Mouse (Mus musculus) megakaryocyte-erythroid progenitor cell, adult 5-6 weeks (primary cell): ENCODE results near the gene Ascc1. TPM values are rescaled to one million over a fixed set of nuclear protein-coding genes. Genes with fewer than 3 reads are reported as not detected.
A peak's percentile ranks its signal among the peaks of the same experiment; 100 is the strongest.
"Not testable (repeated sequence)": the region's sequence is repeated elsewhere in the genome, so short reads cannot be mapped to it uniquely, and the experiment has no call there.

ENCODE experiments used
- ATAC-seq: replicated peaks from 2 replicates; pipeline ENCODE4 v1.8.0; 2016; ENCODE audit warnings: mild to moderate bottlenecking, inconsistent platforms; ENCODE audit not compliant: severe bottlenecking, poor library complexity, low FRiP score, low TSS enrichment
- total RNA-seq, 2 experiments: library from RNA; stranded (forward) in 1 of 2; stranded (reverse) in 1 of 2; fragments of 200-1000, 215-1000 nt in 1 of 2; fragments of >200 nt in 1 of 2; fragmentation: Nextera tagmentation in 1 of 2; gene quantifications; 2 replicates each; pipeline ENCODE4 v1.2.3; 2014 to 2017

Ascc1 gene
- total RNA-seq, 2 experiments from 2014 or later, result 30.8 to 34.3 TPM

GRCm38 (mm10) chr10:59974191-59974664 is 28.4 kb upstream of the Ascc1 start:
- ATAC-seq, result no peak

GRCm38 (mm10) chr10:59974786-59975185 is 27.8 kb upstream of the Ascc1 start:
- ATAC-seq, result no peak

- no peak for ATAC-seq
Observed at GRCm38 (mm10) chr10:59977141-59977540, 25.5 kb upstream of the Ascc1 start.

GRCm38 (mm10) chr10:59977715-59978343 is 24.8 kb upstream of the Ascc1 start:
- no peak for ATAC-seq

- ATAC-seq, result no peak
Observed at GRCm38 (mm10) chr10:59978401-59978800, 24.2 kb upstream of the Ascc1 start.

GRCm38 (mm10) chr10:59978873-59979743 is 23.5 kb upstream of the Ascc1 start:
- ATAC-seq, result peak; percentile 68

GRCm38 (mm10) chr10:59980815-59981244 is 21.8 kb upstream of the Ascc1 start:
- ATAC-seq, result no peak

- no peak for ATAC-seq
Observed at GRCm38 (mm10) chr10:59981336-59981735, 21.3 kb upstream of the Ascc1 start.

- no peak for ATAC-seq
Observed at GRCm38 (mm10) chr10:59981792-59982191, 20.8 kb upstream of the Ascc1 start.

GRCm38 (mm10) chr10:59982379-59982873 is 20.2 kb upstream of the Ascc1 start:
- 0 out of 2 replicates have a peak, but pooled peaks have one; percentile 18 for ATAC-seq

GRCm38 (mm10) chr10:59988036-59988435 is 14.6 kb upstream of the Ascc1 start:
- ATAC-seq, result no peak

- no peak for ATAC-seq
Observed at GRCm38 (mm10) chr10:59990393-59990792, 12.2 kb upstream of the Ascc1 start.

- ATAC-seq, result no peak
Observed at GRCm38 (mm10) chr10:59991262-59991880, 11.2 kb upstream of the Ascc1 start.

GRCm38 (mm10) chr10:59992024-59992423 is 10.6 kb upstream of the Ascc1 start:
- ATAC-seq, result no peak

- ATAC-seq, result not testable (repeated sequence)
Observed at GRCm38 (mm10) chr10:59993813-59994212, 8.8 kb upstream of the Ascc1 start.

- no peak for ATAC-seq
Observed at GRCm38 (mm10) chr10:59995889-59996288, 6.7 kb upstream of the Ascc1 start.

GRCm38 (mm10) chr10:59997591-59997990 is 5.0 kb upstream of the Ascc1 start:
- no peak for ATAC-seq

- no peak for ATAC-seq
Observed at GRCm38 (mm10) chr10:59999057-59999456, 3.5 kb upstream of the Ascc1 start.

- ATAC-seq, result not testable (repeated sequence)
Observed at GRCm38 (mm10) chr10:60001663-60002062, 942 bp upstream of the Ascc1 start.

- ATAC-seq, result peak; percentile 28
Observed at GRCm38 (mm10) chr10:60002203-60002602, 402 bp upstream of the Ascc1 start.
